Mouse (Mus musculus) ES-Bruce4 (cell line): Measurements from ENCODE around the gene Hivep2.

ENCODE experiments used
- CTCF ChIP-seq: IDR thresholded peaks from one replicate; pipeline ENCODE4 v1.8.1; 2011; ENCODE audit warnings: low read depth, low read length
- POLR2A ChIP-seq: IDR thresholded peaks from one replicate; pipeline ENCODE4 v1.8.1; 2011; ENCODE audit warnings: low read length; ENCODE audit not compliant: insufficient read depth

DNA sequence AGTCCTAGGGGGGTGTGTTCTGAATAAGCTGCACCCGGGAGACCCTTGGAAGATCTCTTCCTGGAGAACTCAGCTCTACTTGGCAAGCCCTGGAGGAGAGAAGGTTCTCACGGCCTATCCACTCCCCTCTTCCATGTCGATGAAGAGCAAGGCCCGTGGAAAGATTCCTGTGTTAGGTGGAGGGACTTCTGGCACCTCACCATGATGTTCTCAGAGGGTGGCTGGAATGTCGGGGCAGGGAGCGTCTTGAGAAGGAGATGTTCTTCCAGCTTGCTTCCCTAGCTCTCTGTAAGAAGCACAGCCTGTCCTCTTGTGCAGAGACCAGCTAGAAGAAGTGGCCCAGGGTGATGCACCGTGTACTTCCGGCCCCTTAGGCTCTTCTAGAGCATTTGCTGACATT, 134.2 kb downstream of the Hivep2 start:
- no peak for TF ChIP-seq CTCF
- TF ChIP-seq POLR2A = no peak
